Mouse (Mus musculus) forebrain, embryonic 12.5 days (tissue): ENCODE measurements around the gene Nubpl. TPM values are rescaled to one million over a fixed set of nuclear protein-coding genes. Genes with fewer than 3 reads are reported as not detected.

ENCODE experiments used
- ATAC-seq: fragments of 200-750 bp; cut with Nextera tagmentation; 2 replicates; pipeline ENCODE4 v1.8.0; 2017; ENCODE audit warnings: moderate TSS enrichment; ENCODE audit not compliant: low FRiP score
- H3K27ac ChIP-seq: fragments of 300-500 bp; sonication (generic); 2 replicates; pipeline ENCODE4 v1.5.1; 2016; ENCODE audit warnings: mild to moderate bottlenecking
- H3K27me3 ChIP-seq: fragments of 300-500 bp; sonication (generic); 2 replicates; pipeline ENCODE4 v1.6.1; 2016; ENCODE audit warnings: mild to moderate bottlenecking
- H3K36me3 ChIP-seq: fragments of 300-500 bp; sonication (generic); replicated peaks from 2 replicates; pipeline ENCODE4 v1.6.1; 2016; ENCODE audit warnings: mild to moderate bottlenecking
- H3K4me1 ChIP-seq: fragments of 300-500 bp; sonication (generic); 2 replicates; pipeline ENCODE4 v1.6.1; 2016
- H3K4me2 ChIP-seq: fragments of 300-500 bp; sonication (generic); 2 replicates; pipeline ENCODE4 v1.6.1; 2016; ENCODE audit warnings: mild to moderate bottlenecking, moderate library complexity
- H3K4me3 ChIP-seq: fragments of 300-500 bp; sonication (generic); replicated peaks from 2 replicates; pipeline ENCODE4 v1.5.1; 2016; ENCODE audit warnings: mild to moderate bottlenecking
- H3K9ac ChIP-seq: fragments of 300-500 bp; sonication (generic); 2 replicates; pipeline ENCODE4 v1.6.1; 2016; ENCODE audit warnings: mild to moderate bottlenecking
- H3K9me3 ChIP-seq: fragments of 300-500 bp; sonication (generic); 2 replicates; pipeline ENCODE4 v1.6.1; 2016
- WGBS: fragments of 180-500 bp; shearing (Covaris S2); methylation state at CpG from one replicate; pipeline ENCODE4 v1.1.7; 2016; 5-methylcytosine and 5-hydroxymethylcytosine counted together
- polyA plus RNA-seq: library from polyadenylated mRNA; unstranded; fragments of >200 nt; fragmentation: Nextera tagmentation; extraction: Ambion mirVana; gene quantifications from 2 replicates; pipeline ENCODE4 v1.2.1, GENCODE M21; 2016

Gene Nubpl
- polyA plus RNA-seq, 1 experiment from 2014 or later: 16.6 TPM

DNA sequence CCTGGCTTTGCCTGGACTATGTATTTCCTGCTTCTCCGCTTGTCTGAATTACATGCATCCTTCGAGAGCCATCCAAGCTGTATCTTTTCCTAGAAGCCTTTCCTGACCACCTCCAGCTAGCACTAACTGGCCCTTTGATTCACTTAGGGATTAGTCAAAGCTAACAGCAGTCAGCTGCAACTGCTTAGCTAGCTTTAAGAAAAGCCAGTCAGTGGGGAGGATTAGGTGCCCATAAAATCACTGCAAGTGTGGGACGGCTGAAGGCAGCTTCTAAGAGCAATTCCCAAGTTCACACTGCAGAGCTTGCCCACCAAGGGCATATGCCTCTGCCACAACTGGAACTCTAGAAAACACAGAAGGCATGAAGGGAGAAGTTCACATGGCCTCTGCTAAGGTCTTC, 252.7 kb downstream of the Nubpl start:
- Histone ChIP-seq H3K36me3 (no peaks in the 10 kb centered on the region), H3K9ac (no peak overlapping the region), H3K27me3 (no peaks in the 10 kb centered on the region), H3K9me3 (no peaks in the 10 kb centered on the region), H3K4me3 (no peak overlapping the region), H3K27ac (no peak overlapping the region), H3K4me2 (no peak overlapping the region), H3K4me1 (peaks cover 13% of the 10 kb centered on the region)
- WGBS: 27% methylated on average over 3 of the region's 3 CpGs
- ATAC-seq: no peak

DNA sequence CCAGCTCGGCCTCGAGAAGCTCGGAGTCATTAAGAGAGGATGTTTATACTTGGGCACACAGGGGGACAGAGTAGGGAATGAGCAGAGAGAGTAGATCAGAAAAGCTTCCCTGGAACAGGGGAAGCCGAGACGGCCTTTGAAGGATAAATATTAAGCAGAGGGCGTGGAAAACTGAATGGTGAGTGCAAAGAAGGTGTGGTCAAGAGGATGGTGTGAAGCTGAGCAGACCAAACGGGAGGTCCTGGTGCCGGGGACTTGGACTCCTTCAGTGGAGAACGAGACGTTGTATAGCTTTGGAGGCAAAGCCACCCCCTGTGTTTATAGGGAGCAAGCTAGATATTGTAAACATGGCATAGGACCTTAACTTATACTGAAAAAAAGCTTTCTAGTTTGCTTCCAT, 261.9 kb downstream of the Nubpl start:
- no peak overlapping the region for H3K9ac ChIP-seq
- no peaks in the 10 kb centered on the region for H3K9me3 ChIP-seq
- no peaks in the 10 kb centered on the region for H3K27me3 ChIP-seq
- H3K36me3 ChIP-seq: no peaks in the 10 kb centered on the region
- H3K4me1 ChIP-seq: peaks cover 21% of the 10 kb centered on the region
- H3K4me3 ChIP-seq: no peak overlapping the region
- 76% methylated on average over 10 of the region's 10 CpGs for WGBS
- H3K4me2 ChIP-seq: no peak overlapping the region
- ATAC-seq: no peak
- H3K27ac ChIP-seq: no peak overlapping the region

DNA sequence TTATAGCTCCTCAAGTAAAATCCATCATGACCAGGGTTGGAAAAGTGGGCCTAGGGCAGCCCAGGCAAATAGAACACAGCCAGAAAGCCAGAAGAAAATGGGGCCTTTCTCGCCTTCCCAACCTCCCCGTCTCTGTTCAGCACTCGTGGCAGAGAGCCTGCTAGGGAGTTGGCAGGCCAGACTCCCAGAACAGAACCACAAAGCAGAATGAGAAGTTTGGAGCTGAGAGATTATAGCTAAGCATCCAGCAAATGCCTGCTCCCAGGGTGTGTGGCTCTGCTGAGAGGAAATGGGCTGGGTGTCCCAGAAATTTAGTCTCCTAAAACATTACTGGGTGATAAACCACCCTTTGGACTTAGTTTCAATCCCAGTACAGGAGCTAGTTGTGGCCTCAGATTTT, 262.6 kb downstream of the Nubpl start:
- Histone ChIP-seq H3K27ac (no peak overlapping the region), H3K9me3 (no peaks in the 10 kb centered on the region), H3K4me3 (no peak overlapping the region), H3K27me3 (no peaks in the 10 kb centered on the region), H3K9ac (no peak overlapping the region), H3K4me2 (no peak overlapping the region), H3K4me1 (peaks cover 21% of the 10 kb centered on the region), H3K36me3 (no peaks in the 10 kb centered on the region)
- WGBS: 72% methylated on average over 3 of the region's 3 CpGs
- ATAC-seq: no peak

DNA sequence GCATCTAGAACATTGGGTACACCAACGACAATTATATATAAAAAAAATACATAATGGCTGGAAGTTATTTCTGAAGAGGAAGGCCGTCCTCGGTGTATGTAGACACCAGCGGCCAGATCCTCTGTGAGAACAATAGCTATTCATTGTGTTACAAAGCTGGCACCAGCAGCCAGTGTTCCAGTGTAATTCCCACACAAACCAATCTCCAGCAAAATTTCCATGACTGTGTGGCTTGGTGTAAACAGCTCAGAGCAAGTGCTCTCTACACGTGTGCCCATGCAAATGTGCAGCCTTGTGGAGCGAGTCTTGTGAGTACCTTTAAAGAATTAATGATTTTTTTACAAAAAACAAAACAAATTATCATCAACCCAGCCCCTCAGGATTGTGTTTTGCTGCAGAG, 263.7 kb downstream of the Nubpl start:
- H3K27ac ChIP-seq: no peak overlapping the region
- WGBS: 18% methylated on average over 6 of the region's 6 CpGs
- no peak overlapping the region for H3K4me2 ChIP-seq
- H3K4me1 ChIP-seq: peaks cover 21% of the 10 kb centered on the region
- H3K4me3 ChIP-seq: no peak overlapping the region
- no peak overlapping the region for H3K9ac ChIP-seq
- H3K36me3 ChIP-seq: no peaks in the 10 kb centered on the region
- ATAC-seq: no peak
- H3K27me3 ChIP-seq: no peaks in the 10 kb centered on the region
- H3K9me3 ChIP-seq: no peaks in the 10 kb centered on the region

Other genes with a start within 250 kb of the Nubpl start
- 12.6 and 13.6 TPM in 2 replicates for gene Heatr5a, start 126.4 kb upstream of the Nubpl start, polyA plus RNA-seq
- 20.8 and 23.1 TPM in 2 replicates for gene Dtd2, start 91.2 kb upstream of the Nubpl start, polyA plus RNA-seq
- not detected in 2 replicates for gene Gpr33, start 69.7 kb upstream of the Nubpl start, polyA plus RNA-seq